ENCODE assay signal across 1 mouse cellular context in the genomic region with DNA sequence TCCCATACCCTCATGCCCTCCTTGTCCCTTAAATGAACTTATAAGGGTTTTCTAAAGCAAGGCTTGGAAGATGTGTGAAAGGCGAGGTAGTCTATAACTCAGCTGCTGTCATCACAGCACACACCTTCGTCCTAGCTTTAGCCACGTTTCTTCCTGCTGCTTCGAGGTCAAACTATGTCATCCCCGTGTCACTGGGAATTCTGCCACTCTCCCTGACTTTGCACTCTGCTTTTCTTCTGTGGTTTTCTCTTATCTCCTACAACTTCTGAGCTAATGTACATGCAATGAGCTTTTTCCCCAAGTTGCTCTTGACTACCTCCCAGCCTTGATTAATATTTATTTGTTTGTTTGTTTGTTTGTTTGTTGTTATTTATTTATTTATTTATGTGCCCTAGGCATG.
A peak's percentile ranks its signal among the peaks of the same experiment; 100 is the strongest.
TF ChIP-seq lines count a peak whose summit lies in the region.

No protein-coding gene starts in this region.

TF ChIP-seq in MEL, 35 proteins besides CTCF, POLR2A, EP300 and RAD21:
- TF ChIP-seq ETS1 (IDR thresholded peaks at IDR 0.05; ENCODE audit: low read depth, low read length) (0 out of 2 replicates have a peak, but pooled peaks have one; percentile 17), GABPA (IDR thresholded peaks at IDR 0.05; ENCODE audit: low read depth, low read length) (no peak)
